12 mouse cellular contexts compared by ENCODE assay signal in genomic region chr17:5057286-5057685, GRCm38 (mm10).
DNase-seq lines count a peak whose midpoint lies in the region; ATAC-seq lines count a peak whose summit lies in the region.
"Had no signal": no experiment of that assay in that cellular context is flagged by ENCODE, and none has a peak within 500 bp of the region (broad histone marks: within the 10 kb centered on the region; RNA-seq: fewer than 3 reads in every experiment).

No protein-coding gene starts in this region.

- WGBS in heart, embryonic 15.5 days: 15% methylated on average over 4 of the region's 4 CpGs
- whole genome bisulfite sequencing in midbrain, embryonic 11.5 days: 10% methylated on average over 4 of the region's 4 CpGs
- WGBS in midbrain, embryonic 10.5 days: 19% methylated on average over 4 of the region's 4 CpGs
- 7% methylated on average over 4 of the region's 4 CpGs for WGBS in intestine, embryonic 15.5 days
- WGBS in stomach, embryonic 16.5 days: 9% methylated on average over 4 of the region's 4 CpGs

- H3K4me3 ChIP-seq in heart, embryonic 15.5 days: no peak overlapping the region
- H3K4me3 ChIP-seq in midbrain, embryonic 11.5 days (ENCODE audit: low read depth, low read length): no peak overlapping the region
- H3K4me3 ChIP-seq in midbrain, embryonic 10.5 days: no peak overlapping the region
- H3K4me3 ChIP-seq in intestine, embryonic 15.5 days (replicated peaks): no peak overlapping the region
- H3K4me3 ChIP-seq in stomach, embryonic 16.5 days (replicated peaks; ENCODE audit: low read length): no peak overlapping the region

- H3K36me3 ChIP-seq in heart, embryonic 15.5 days: no peaks in the 10 kb centered on the region
- no peaks in the 10 kb centered on the region for H3K36me3 ChIP-seq in midbrain, embryonic 11.5 days (ENCODE audit: control insufficient read depth, insufficient read depth, low read length)
- H3K36me3 ChIP-seq in midbrain, embryonic 10.5 days: peaks cover 22% of the 10 kb centered on the region
- no peaks in the 10 kb centered on the region; the same call in 1 of the 2 replicates for H3K36me3 ChIP-seq in intestine, embryonic 15.5 days
- H3K36me3 ChIP-seq in stomach, embryonic 16.5 days (ENCODE audit: control insufficient read depth, insufficient read depth, low read length): no peaks in the 10 kb centered on the region

- no peaks in the 10 kb centered on the region for H3K27me3 ChIP-seq in heart, embryonic 15.5 days
- H3K27me3 ChIP-seq in midbrain, embryonic 11.5 days (ENCODE audit: control insufficient read depth, insufficient read depth, low read length): no peaks in the 10 kb centered on the region; the same call in 1 of the 2 replicates
- H3K27me3 ChIP-seq in midbrain, embryonic 10.5 days (ENCODE audit: low read depth, poor library complexity, severe bottlenecking): peaks cover 33% of the 10 kb centered on the region
- H3K27me3 ChIP-seq in intestine, embryonic 15.5 days (replicated peaks): no peaks in the 10 kb centered on the region
- no peaks in the 10 kb centered on the region for H3K27me3 ChIP-seq in stomach, embryonic 16.5 days (ENCODE audit: control insufficient read depth, insufficient read depth, low read length)
- H3K27me3 ChIP-seq: CH12.LX had no signal

- no peaks in the 10 kb centered on the region for H3K9me3 ChIP-seq in heart, embryonic 15.5 days (replicated peaks)
- H3K9me3 ChIP-seq in midbrain, embryonic 11.5 days (ENCODE audit: control insufficient read depth, low read length): no peaks in the 10 kb centered on the region
- H3K9me3 ChIP-seq in midbrain, embryonic 10.5 days (replicated peaks): no peaks in the 10 kb centered on the region
- H3K9me3 ChIP-seq in intestine, embryonic 15.5 days: no peaks in the 10 kb centered on the region
- H3K9me3 ChIP-seq in stomach, embryonic 16.5 days (replicated peaks; ENCODE audit: control insufficient read depth, low read length): no peaks in the 10 kb centered on the region

- H3K9ac ChIP-seq in heart, embryonic 15.5 days: peak overlapping the region; percentile 5; the same call in 1 of the 2 replicates
- peak overlapping the region; percentile 9; the same call in 1 of the 2 replicates for H3K9ac ChIP-seq in midbrain, embryonic 11.5 days (ENCODE audit: low read length)
- peak overlapping the region; percentile 10; the same call in 1 of the 2 replicates for H3K9ac ChIP-seq in intestine, embryonic 15.5 days
- H3K9ac ChIP-seq in stomach, embryonic 16.5 days (ENCODE audit: low read length): peak overlapping the region; percentile 30; the same call in 1 of the 2 replicates

- peak overlapping the region; percentile 68 for H3K27ac ChIP-seq in heart, embryonic 15.5 days
- no peak overlapping the region for H3K27ac ChIP-seq in midbrain, embryonic 11.5 days (ENCODE audit: low read depth, low read length)
- no peak overlapping the region for H3K27ac ChIP-seq in midbrain, embryonic 10.5 days (replicated peaks)
- peak overlapping the region; percentile 78 for H3K27ac ChIP-seq in intestine, embryonic 15.5 days
- peak overlapping the region; percentile 75 for H3K27ac ChIP-seq in stomach, embryonic 16.5 days (ENCODE audit: low read length)

- DNase-seq in heart, postnatal 4 days: no peak
- no peak for DNase-seq in midbrain, embryonic 11.5 days (ENCODE audit: low spot score, missing footprints)
- DNase-seq in midbrain, embryonic 10.5 days (ENCODE audit: low spot score): no peak
- no peak for DNase-seq in thymus, postnatal 36 days
- no peak for DNase-seq in testis, postnatal 10 days (ENCODE audit: low spot score)
- DNase-seq: cerebellum, adult 11 months; kidney, adult 8-10 months had no signal

- peak overlapping the region; percentile 48 for H3K4me2 ChIP-seq in heart, embryonic 15.5 days
- H3K4me2 ChIP-seq in midbrain, embryonic 11.5 days: no peak overlapping the region
- H3K4me2 ChIP-seq in intestine, embryonic 15.5 days (replicated peaks): peak overlapping the region; percentile 19; the same call in 1 of the 2 replicates
- peak overlapping the region; percentile 9; the same call in 1 of the 2 replicates for H3K4me2 ChIP-seq in stomach, embryonic 16.5 days (ENCODE audit: low read depth, low read length)

- peaks cover 82% of the 10 kb centered on the region for H3K4me1 ChIP-seq in heart, embryonic 15.5 days (replicated peaks)
- H3K4me1 ChIP-seq in midbrain, embryonic 11.5 days (ENCODE audit: control insufficient read depth, insufficient read depth, low read length): peaks cover 43% of the 10 kb centered on the region
- peaks cover 76% of the 10 kb centered on the region for H3K4me1 ChIP-seq in midbrain, embryonic 10.5 days
- H3K4me1 ChIP-seq in intestine, embryonic 15.5 days (replicated peaks): peaks cover 59% of the 10 kb centered on the region
- peaks cover 74% of the 10 kb centered on the region for H3K4me1 ChIP-seq in stomach, embryonic 16.5 days (ENCODE audit: control insufficient read depth, insufficient read depth, low read length)

- ATAC-seq in heart, embryonic 15.5 days (replicated peaks; ENCODE audit: insufficient number of reproducible peaks, insufficient read depth, low FRiP score, low read depth): 0 out of 2 replicates have a peak, but pooled peaks have one; percentile 11
- ATAC-seq in midbrain, embryonic 11.5 days (ENCODE audit: low FRiP score): 0 out of 2 replicates have a peak, but pooled peaks have one; percentile 6
- ATAC-seq in intestine, embryonic 15.5 days: no peak
- no peak for ATAC-seq in stomach, embryonic 16.5 days (ENCODE audit: insufficient read depth, low FRiP score)
- ATAC-seq: activated CD4-positive, CD25-positive, alpha-beta regulatory T cell, adult 4 months had no signal

Comparison
In these comparisons a context has a peak if more than half of its experiments do, and no peak if none do; other contexts are left out.
1. ATAC-seq: peak in heart, embryonic 15.5 days (single experiment) and midbrain, embryonic 11.5 days (single experiment); none in intestine, embryonic 15.5 days (single experiment) and stomach, embryonic 16.5 days (single experiment).
2. H3K27ac ChIP-seq: peak in heart, embryonic 15.5 days (single experiment), intestine, embryonic 15.5 days (single experiment) and stomach, embryonic 16.5 days (single experiment); none in midbrain, embryonic 11.5 days (single experiment) and midbrain, embryonic 10.5 days (single experiment).
3. Peak in every context shown above with its lines, with median percentiles within 50 percentile points of each other: H3K9ac ChIP-seq.